Mouse (Mus musculus) hindbrain, embryonic 13.5 days (tissue): ENCODE measurements around the gene Wnt9a. TPM values are rescaled to one million over a fixed set of nuclear protein-coding genes. Genes with fewer than 3 reads are reported as not detected.
"Not testable (repeated sequence)": the region's sequence is repeated elsewhere in the genome, so short reads cannot be mapped to it uniquely, and the experiment has no call there.

Experiments used
- ATAC-seq: fragments of 200-750 bp; cut with Nextera tagmentation; 2 replicates; pipeline ENCODE4 v1.8.0; 2017; ENCODE audit warnings: moderate TSS enrichment; ENCODE audit not compliant: low FRiP score
- H3K27ac ChIP-seq: fragments of 300-500 bp; sonication (generic); 2 replicates; pipeline ENCODE4 v1.5.1; 2015; ENCODE audit warnings: inconsistent platforms, mild to moderate bottlenecking, moderate library complexity
- H3K27me3 ChIP-seq: fragments of 300-500 bp; sonication (generic); 2 replicates; pipeline ENCODE4 v1.6.1; 2015; ENCODE audit warnings: mild to moderate bottlenecking, inconsistent platforms
- H3K36me3 ChIP-seq: fragments of 300-500 bp; sonication (generic); 2 replicates; pipeline ENCODE4 v1.6.1; 2015; ENCODE audit warnings: mild to moderate bottlenecking, inconsistent platforms
- H3K4me1 ChIP-seq: fragments of 300-500 bp; sonication (generic); replicated peaks from 2 replicates; pipeline ENCODE4 v1.6.1; 2015; ENCODE audit warnings: inconsistent platforms
- H3K4me2 ChIP-seq: fragments of 300-500 bp; sonication (generic); 2 replicates; pipeline ENCODE4 v1.6.1; 2015; ENCODE audit warnings: inconsistent platforms, mild to moderate bottlenecking, moderate library complexity
- H3K4me3 ChIP-seq: fragments of 300-500 bp; sonication (generic); 2 replicates; pipeline ENCODE4 v1.5.1; 2015; ENCODE audit warnings: mild to moderate bottlenecking, inconsistent platforms
- H3K9ac ChIP-seq: fragments of 300-500 bp; sonication (generic); 2 replicates; pipeline ENCODE4 v1.6.1; 2015; ENCODE audit warnings: mild to moderate bottlenecking, inconsistent platforms
- H3K9me3 ChIP-seq: fragments of 300-500 bp; sonication (generic); 2 replicates; pipeline ENCODE4 v1.6.1; 2016; ENCODE audit warnings: inconsistent platforms
- WGBS: fragments of 180-500 bp; shearing (Covaris S2); methylation state at CpG from one replicate; pipeline ENCODE4 v1.1.7; 2015; 5-methylcytosine and 5-hydroxymethylcytosine counted together
- polyA plus RNA-seq: library from polyadenylated mRNA; unstranded; fragments of >200 nt; fragmentation: Nextera tagmentation; extraction: Ambion mirVana; gene quantifications from 2 replicates; pipeline ENCODE4 v1.2.1, GENCODE M21; 2015

Wnt9a gene
- polyA plus RNA-seq, 1 experiment from 2014 or later = 5.0 TPM

- H3K36me3 ChIP-seq = no peaks in the 10 kb centered on the region
- no peak for ATAC-seq
- H3K4me1 ChIP-seq = no peaks in the 10 kb centered on the region
- H3K9ac ChIP-seq = no peak overlapping the region
- H3K4me3 ChIP-seq = no peak overlapping the region
- H3K4me2 ChIP-seq = no peak overlapping the region
- no peak overlapping the region for H3K27ac ChIP-seq
- WGBS = 78% methylated on average over 5 of the region's 5 CpGs
- no peaks in the 10 kb centered on the region for H3K9me3 ChIP-seq
- H3K27me3 ChIP-seq = peaks cover 64% of the 10 kb centered on the region
Observed at GRCm38 (mm10) chr11:59282111-59282510, 24.6 kb upstream of the Wnt9a start.

GRCm38 (mm10) chr11:59282933-59283332, 23.8 kb upstream of the Wnt9a start:
- H3K27ac ChIP-seq = no peak overlapping the region
- H3K4me2 ChIP-seq = no peak overlapping the region
- H3K9me3 ChIP-seq = no peaks in the 10 kb centered on the region
- no peak overlapping the region for H3K9ac ChIP-seq
- H3K4me1 ChIP-seq = no peaks in the 10 kb centered on the region
- no peak overlapping the region for H3K4me3 ChIP-seq
- WGBS = 80% methylated on average over 10 of the region's 10 CpGs
- ATAC-seq = no peak
- H3K36me3 ChIP-seq = no peaks in the 10 kb centered on the region
- H3K27me3 ChIP-seq = peaks cover 71% of the 10 kb centered on the region

- ATAC-seq = no peak
- peaks cover 6% of the 10 kb centered on the region for H3K4me1 ChIP-seq
- no peak overlapping the region for H3K4me3 ChIP-seq
- peaks cover 77% of the 10 kb centered on the region for H3K27me3 ChIP-seq
- H3K27ac ChIP-seq = no peak overlapping the region
- H3K9me3 ChIP-seq = no peaks in the 10 kb centered on the region
- 34% methylated on average over 14 of the region's 14 CpGs for WGBS
- no peak overlapping the region for H3K4me2 ChIP-seq
- H3K36me3 ChIP-seq = no peaks in the 10 kb centered on the region
- H3K9ac ChIP-seq = no peak overlapping the region
Observed at GRCm38 (mm10) chr11:59284146-59284545, 22.6 kb upstream of the Wnt9a start.

- H3K36me3 ChIP-seq = no peaks in the 10 kb centered on the region
- no peak for ATAC-seq
- H3K9ac ChIP-seq = 0 out of 2 replicates have a peak overlapping the region, but pooled peaks have one; percentile 46
- H3K4me2 ChIP-seq = peak overlapping the region; percentile 54
- peaks cover 27% of the 10 kb centered on the region for H3K4me1 ChIP-seq
- H3K4me3 ChIP-seq = peak overlapping the region; percentile 39
- under 1% methylated on average over 25 of the region's 25 CpGs for WGBS
- no peak overlapping the region for H3K27ac ChIP-seq
- H3K9me3 ChIP-seq = no peaks in the 10 kb centered on the region
- peaks cover 96% of the 10 kb centered on the region for H3K27me3 ChIP-seq
Observed at GRCm38 (mm10) chr11:59289706-59290105, 17.0 kb upstream of the Wnt9a start.

GRCm38 (mm10) chr11:59290702-59291303, 15.9 kb upstream of the Wnt9a start, which contains the start of gene Wnt3a:
Wnt3a (minus strand) TSS chr11:59290752.
- H3K27me3 ChIP-seq = peaks cover 95% of the 10 kb centered on the region

GRCm38 (mm10) chr11:59293616-59294015, 13.1 kb upstream of the Wnt9a start:
- 25% methylated on average over 7 of the region's 7 CpGs for WGBS
- peaks cover 26% of the 10 kb centered on the region for H3K4me1 ChIP-seq
- no peak overlapping the region for H3K27ac ChIP-seq
- H3K9ac ChIP-seq = no peak overlapping the region
- no peaks in the 10 kb centered on the region for H3K9me3 ChIP-seq
- H3K4me3 ChIP-seq = no peak overlapping the region
- H3K4me2 ChIP-seq = no peak overlapping the region
- H3K27me3 ChIP-seq = peaks cover 95% of the 10 kb centered on the region
- no peaks in the 10 kb centered on the region for H3K36me3 ChIP-seq
- no peak for ATAC-seq

More at GRCm38 (mm10) chr11:59290702-59291303, 15.9 kb upstream of the Wnt9a start, which contains the start of gene Wnt3a:
- Histone ChIP-seq H3K4me2 (peak within 1 kb of the TSS; percentile 54), H3K27ac (no peak within 1 kb of the TSS), H3K9me3 (no peaks in the 10 kb centered on the region), H3K4me1 (peaks cover 27% of the 10 kb centered on the region), H3K9ac (peak within 1 kb of the TSS; percentile 46; the same call in 1 of the 2 replicates), H3K36me3 (no peaks in the 10 kb centered on the region), H3K4me3 (peak within 1 kb of the TSS; percentile 39)
- whole genome bisulfite sequencing = 1% methylated on average over 29 of the region's 60 CpGs
- ATAC-seq = no peak

- H3K36me3 ChIP-seq = no peaks in the 10 kb centered on the region
- H3K9me3 ChIP-seq = no peaks in the 10 kb centered on the region
- H3K4me3 ChIP-seq = no peak overlapping the region
- H3K4me2 ChIP-seq = no peak overlapping the region
- peaks cover 85% of the 10 kb centered on the region for H3K27me3 ChIP-seq
- H3K27ac ChIP-seq = no peak overlapping the region
- no peak overlapping the region for H3K9ac ChIP-seq
- 20% methylated on average over 7 of the region's 7 CpGs for WGBS
- no peaks in the 10 kb centered on the region for H3K4me1 ChIP-seq
- ATAC-seq = no peak
Observed at GRCm38 (mm10) chr11:59297941-59298340, 8.8 kb upstream of the Wnt9a start.

GRCm38 (mm10) chr11:59300185-59300584, 6.5 kb upstream of the Wnt9a start:
- Histone ChIP-seq H3K4me1 (peaks cover 2% of the 10 kb centered on the region; the same call in 1 of the 2 replicates), H3K27ac (no peak overlapping the region), H3K27me3 (peaks cover 87% of the 10 kb centered on the region), H3K9ac (no peak overlapping the region), H3K4me3 (no peak overlapping the region), H3K9me3 (no peaks in the 10 kb centered on the region), H3K4me2 (no peak overlapping the region), H3K36me3 (no peaks in the 10 kb centered on the region)
- WGBS = 31% methylated on average over 3 of the region's 3 CpGs
- no peak for ATAC-seq

- H3K36me3 ChIP-seq, H3K27ac ChIP-seq, H3K4me2 ChIP-seq, H3K9me3 ChIP-seq, H3K4me3 ChIP-seq, H3K9ac ChIP-seq, ATAC-seq: not testable (repeated sequence)
- 76% methylated on average over 2 of the region's 2 CpGs for WGBS
- H3K27me3 ChIP-seq = peaks cover 88% of the 10 kb centered on the region
- peaks cover 11% of the 10 kb centered on the region for H3K4me1 ChIP-seq
Observed at GRCm38 (mm10) chr11:59301053-59301452, 5.7 kb upstream of the Wnt9a start.

GRCm38 (mm10) chr11:59302700-59303569, 3.8 kb upstream of the Wnt9a start:
- no peak overlapping the region for H3K4me3 ChIP-seq
- H3K36me3 ChIP-seq = no peaks in the 10 kb centered on the region
- no peaks in the 10 kb centered on the region for H3K9me3 ChIP-seq
- H3K4me2 ChIP-seq = no peak overlapping the region
- ATAC-seq = peak; percentile 43
- peaks cover 88% of the 10 kb centered on the region for H3K27me3 ChIP-seq
- no peak overlapping the region for H3K27ac ChIP-seq
- peaks cover 28% of the 10 kb centered on the region for H3K4me1 ChIP-seq
- no peak overlapping the region for H3K9ac ChIP-seq
- 27% methylated on average over 10 of the region's 10 CpGs for WGBS

GRCm38 (mm10) chr11:59305008-59305820, 1.5 kb upstream of the Wnt9a start:
- H3K4me2 ChIP-seq = no peak overlapping the region
- H3K9ac ChIP-seq = no peak overlapping the region
- H3K27me3 ChIP-seq = peaks cover 87% of the 10 kb centered on the region
- H3K36me3 ChIP-seq = no peaks in the 10 kb centered on the region
- no peak overlapping the region for H3K4me3 ChIP-seq
- ATAC-seq = no peak
- H3K9me3 ChIP-seq = no peaks in the 10 kb centered on the region
- H3K4me1 ChIP-seq = peaks cover 50% of the 10 kb centered on the region
- no peak overlapping the region for H3K27ac ChIP-seq
- WGBS = 48% methylated on average over 22 of the region's 22 CpGs

- WGBS = 4% methylated on average over 10 of the region's 10 CpGs
- Histone ChIP-seq H3K4me3 (peak overlapping the region; percentile 57), H3K4me2 (peak overlapping the region; percentile 86)
Observed at GRCm38 (mm10) chr11:59305821-59306215, 910 bp upstream of the Wnt9a start.

More at GRCm38 (mm10) chr11:59305821-59306215, 910 bp upstream of the Wnt9a start:
- Histone ChIP-seq H3K36me3 (no peaks in the 10 kb centered on the region), H3K27me3 (peaks cover 86% of the 10 kb centered on the region), H3K27ac (no peak overlapping the region), H3K4me1 (peaks cover 50% of the 10 kb centered on the region), H3K9me3 (no peaks in the 10 kb centered on the region), H3K9ac (no peak overlapping the region)
- no peak for ATAC-seq
